Mouse (Mus musculus) heart, adult 2 months (tissue): ENCODE results near the gene Ttll11. TPM values are rescaled to one million over a fixed set of nuclear protein-coding genes. Genes with fewer than 3 reads are reported as not detected.

Source experiments
- DNase-seq, 2 experiments: peaks; one replicate each; pipeline ENCODE4 v3.0.0; 2021
- H3K27ac ChIP-seq: fragments of 200-600 bp; 2 replicates; pipeline ENCODE4 v1.8.1; 2022
- H3K27me3 ChIP-seq: fragments of 200-500 bp; 2 replicates; pipeline ENCODE4 v1.6.1; 2012; ENCODE audit warnings: mild to moderate bottlenecking, low read length, inconsistent platforms, mixed read lengths; ENCODE audit not compliant: control insufficient read depth, insufficient read depth
- H3K36me3 ChIP-seq: fragments of 200-500 bp; 2 replicates; pipeline ENCODE4 v1.6.1; 2012; ENCODE audit warnings: low read length, inconsistent platforms; ENCODE audit not compliant: control insufficient read depth, insufficient read depth
- H3K4me1 ChIP-seq: fragments of 200-500 bp; 2 replicates; pipeline ENCODE4 v1.6.1; 2011; ENCODE audit warnings: low read length; ENCODE audit not compliant: control insufficient read depth, insufficient read depth
- H3K4me3 ChIP-seq: fragments of 200-600 bp; 2 replicates; pipeline ENCODE4 v1.8.1; 2022
- H3K79me2 ChIP-seq: fragments of 200-500 bp; replicated peaks from 2 replicates; pipeline ENCODE4 v1.6.1; 2012; ENCODE audit warnings: mild to moderate bottlenecking, inconsistent platforms, low read length, moderate library complexity, mixed read lengths; ENCODE audit not compliant: control insufficient read depth, insufficient read depth
- H3K9ac ChIP-seq: fragments of 200-500 bp; 2 replicates; pipeline ENCODE4 v1.6.1; 2012; ENCODE audit warnings: low read depth, mild to moderate bottlenecking, control low read depth, inconsistent platforms, low read length, mixed read lengths
- CTCF ChIP-seq: fragments of 200-600 bp; IDR thresholded peaks from 2 replicates; pipeline ENCODE4 v1.8.1; 2022; ENCODE audit warnings: antibody characterized with exemption, mild to moderate bottlenecking, moderate library complexity
- EP300 ChIP-seq: fragments of 200-500 bp; IDR thresholded peaks from 2 replicates; pipeline ENCODE4 v1.6.1; 2011; ENCODE audit warnings: low read depth, low read length, control low read depth; ENCODE audit not compliant: insufficient read depth
- POLR2A ChIP-seq: fragments of 200-500 bp; IDR thresholded peaks from 2 replicates; pipeline ENCODE4 v1.6.1; 2011; ENCODE audit warnings: mild to moderate bottlenecking, low read depth, low read length, control low read depth; ENCODE audit not compliant: insufficient read depth
- WGBS: fragments of 180-500 bp; shearing (Covaris S2); methylation state at CpG from one replicate; pipeline ENCODE4 v1.1.7; 2018; 5-methylcytosine and 5-hydroxymethylcytosine counted together
- intact Hi-C: fragments of 180-260 bp; cut with DNase I; formaldehyde crosslinking; loops from one replicate; pipeline ENCODE4 v1.15.1; 2025
- polyA plus RNA-seq: library from polyadenylated mRNA; depleted of rRNA; stranded (reverse); fragments of >200 nt; gene quantifications from 2 replicates; pipeline ENCODE4 v1.2.3, GENCODE M21; 2012
- total RNA-seq, 2 experiments: library from RNA; stranded (reverse); gene quantifications; 2 replicates each; pipeline ENCODE4 v1.2.3; 2021

Gene Ttll11
- total and polyA plus RNA-seq, 3 experiments: 1.2 to 2.2 (median 1.5) TPM

- no peak for TF ChIP-seq EP300
- no peak for TF ChIP-seq POLR2A
- no peak for TF ChIP-seq CTCF
- 88% methylated on average over 9 of the region's 9 CpGs for WGBS
- no peaks in the 10 kb centered on the region; the same call in 1 of the 2 replicates for H3K36me3 ChIP-seq
- H3K27me3 ChIP-seq: no peaks in the 10 kb centered on the region
- no peak overlapping the region for H3K4me3 ChIP-seq
- no peak for DNase-seq
- peaks cover 6% of the 10 kb centered on the region for H3K4me1 ChIP-seq
- intact Hi-C loops: no loop called here
- no peaks in the 10 kb centered on the region for H3K79me2 ChIP-seq
- no peak overlapping the region for H3K9ac ChIP-seq
- no peak overlapping the region for H3K27ac ChIP-seq
These were observed 69.0 kb downstream of the Ttll11 start for GRCm38 (mm10) chr2:35910740-35911139.

- Histone ChIP-seq H3K27me3 (no peaks in the 10 kb centered on the region), H3K79me2 (no peaks in the 10 kb centered on the region), H3K4me1 (peaks cover 6% of the 10 kb centered on the region), H3K9ac (no peak overlapping the region), H3K4me3 (no peak overlapping the region), H3K36me3 (no peaks in the 10 kb centered on the region; the same call in 1 of the 2 replicates), H3K27ac (no peak overlapping the region)
- intact Hi-C loops: loop anchor here (5.0 kb wide), 2 partner anchors 142 to 177 kb away; no protein-coding TSS in a partner anchor
- TF ChIP-seq EP300 (no peak), POLR2A (no peak), CTCF (no peak)
- 98% methylated on average over 4 of the region's 4 CpGs for WGBS
- DNase-seq: no peak
These were observed 70.4 kb downstream of the Ttll11 start for GRCm38 (mm10) chr2:35909353-35909752.

- intact Hi-C loops: loop anchor here (5.0 kb wide), 2 partner anchors 140 to 175 kb away; no protein-coding TSS in a partner anchor
- Histone ChIP-seq H3K36me3 (no peaks in the 10 kb centered on the region; the same call in 1 of the 2 replicates), H3K4me1 (peaks cover 6% of the 10 kb centered on the region), H3K27me3 (no peaks in the 10 kb centered on the region), H3K79me2 (no peaks in the 10 kb centered on the region), H3K9ac (no peak overlapping the region), H3K4me3 (no peak overlapping the region), H3K27ac (no peak overlapping the region)
- TF ChIP-seq POLR2A (no peak), EP300 (no peak), CTCF (no peak)
- no peak for DNase-seq
- WGBS: 84% methylated on average over 6 of the region's 6 CpGs
These were observed 72.1 kb downstream of the Ttll11 start for GRCm38 (mm10) chr2:35907578-35907977.

DNA sequence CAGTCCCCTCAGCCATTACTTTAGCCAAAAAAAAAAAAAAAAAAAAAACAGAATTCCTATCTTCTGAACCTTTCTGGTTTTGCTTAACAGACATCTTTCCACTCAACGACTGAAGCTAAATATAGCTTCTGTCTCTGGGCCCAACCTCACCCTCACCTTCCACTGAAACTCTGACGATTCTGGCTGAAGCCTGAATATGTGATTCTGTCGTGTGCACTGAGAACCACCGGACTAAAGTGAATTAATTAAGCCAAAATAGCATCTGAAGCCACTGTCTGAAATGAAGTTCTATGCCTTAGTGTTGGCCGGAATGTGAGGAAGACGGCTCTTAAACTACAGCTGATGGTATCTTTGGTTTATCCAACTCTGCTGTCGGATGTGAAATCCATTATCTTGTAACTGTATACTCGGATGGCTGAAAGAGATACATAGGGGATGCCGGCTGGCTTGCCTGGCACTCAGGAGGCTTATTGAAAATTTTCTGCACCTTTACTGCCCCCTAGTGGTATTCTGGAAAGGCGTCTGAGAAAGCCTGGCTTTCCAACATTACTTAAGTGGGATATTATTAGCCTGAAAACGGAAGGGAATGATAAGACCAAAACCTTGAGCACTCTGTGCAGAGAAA is 73.4 kb downstream of the Ttll11 start:
- no peaks in the 10 kb centered on the region; the same call in 1 of the 2 replicates for H3K36me3 ChIP-seq
- peak overlapping the region; percentile 37; the same call in 1 of the 2 replicates for H3K9ac ChIP-seq
- peaks cover 6% of the 10 kb centered on the region for H3K4me1 ChIP-seq
- no peak overlapping the region for H3K4me3 ChIP-seq
- H3K27me3 ChIP-seq: no peaks in the 10 kb centered on the region
- peak in 1 of 2 experiments; percentile 54 for DNase-seq
- no peaks in the 10 kb centered on the region for H3K79me2 ChIP-seq
- 4% methylated on average over 11 of the region's 11 CpGs for WGBS
- no peak for TF ChIP-seq POLR2A
- peak; percentile 94 for TF ChIP-seq CTCF
- TF ChIP-seq EP300: peak; percentile 59; the same call in 1 of the 2 replicates
- intact Hi-C loops: loop anchor here (1.0 to 5.0 kb wide), 5 partner anchors 139 to 367 kb away; no protein-coding TSS in a partner anchor
- no peak overlapping the region for H3K27ac ChIP-seq

DNA sequence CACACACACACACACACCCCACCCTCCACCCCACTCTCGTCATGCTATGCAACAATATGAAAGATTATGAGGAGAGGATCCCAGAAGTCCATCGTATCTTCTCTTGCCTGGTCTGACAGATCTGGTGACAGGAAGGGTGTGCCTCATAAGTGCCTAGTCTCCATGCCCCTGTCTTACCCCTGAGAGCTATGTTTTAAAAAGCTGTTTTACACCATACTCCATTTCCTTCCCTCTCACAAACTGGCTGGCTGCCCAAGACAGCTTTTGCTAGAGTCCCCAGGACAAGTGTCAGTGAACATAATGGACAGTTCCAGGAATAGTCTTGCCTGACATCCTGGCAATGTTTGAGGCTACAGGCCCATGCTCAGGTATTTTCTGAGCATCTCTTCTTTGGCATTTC is 78.9 kb downstream of the Ttll11 start:
- peaks cover 2% of the 10 kb centered on the region; the same call in 1 of the 2 replicates for H3K4me1 ChIP-seq
- intact Hi-C loops: no loop called here
- peak in 1 of 2 experiments; percentile 52 for DNase-seq
- TF ChIP-seq CTCF (no peak), POLR2A (no peak), EP300 (no peak)
- H3K9ac ChIP-seq: no peak overlapping the region
- H3K4me3 ChIP-seq: no peak overlapping the region
- 31% methylated on average over 2 of the region's 2 CpGs for WGBS
- no peak overlapping the region for H3K27ac ChIP-seq
- no peaks in the 10 kb centered on the region for H3K27me3 ChIP-seq
- no peaks in the 10 kb centered on the region for H3K36me3 ChIP-seq
- no peaks in the 10 kb centered on the region for H3K79me2 ChIP-seq

DNA sequence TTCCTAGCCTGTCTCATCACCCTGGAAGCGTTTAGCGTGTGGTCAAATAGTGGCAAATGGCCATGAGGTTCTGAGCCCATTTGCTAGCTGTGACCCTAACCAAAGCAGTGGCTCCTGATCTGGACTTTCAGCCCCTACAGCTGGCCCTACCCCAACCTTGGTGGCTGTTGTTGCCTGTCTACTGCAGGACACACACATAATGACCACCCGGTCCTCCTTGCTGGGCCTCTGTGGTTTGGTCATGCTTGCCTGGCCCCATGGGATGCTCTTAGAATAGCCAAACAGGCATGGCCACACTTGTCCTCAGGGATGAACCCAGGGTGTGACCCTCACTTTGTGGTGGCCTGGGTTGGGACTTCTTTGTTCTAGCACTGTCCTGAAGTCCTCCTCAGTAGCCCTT is 80.0 kb downstream of the Ttll11 start:
- TF ChIP-seq POLR2A (no peak), CTCF (no peak), EP300 (no peak)
- Histone ChIP-seq H3K79me2 (no peaks in the 10 kb centered on the region), H3K9ac (no peak overlapping the region), H3K27ac (no peak overlapping the region), H3K27me3 (no peaks in the 10 kb centered on the region), H3K36me3 (no peaks in the 10 kb centered on the region), H3K4me1 (peaks cover 2% of the 10 kb centered on the region; the same call in 1 of the 2 replicates), H3K4me3 (no peak overlapping the region)
- 88% methylated on average over 3 of the region's 3 CpGs for WGBS
- intact Hi-C loops: no loop called here
- DNase-seq: no peak
